Mouse (Mus musculus) naive thymus-derived CD4-positive, alpha-beta T cell, adult 5 months (primary cell): Measurements from ENCODE around the gene Enkd1. TPM values are rescaled to one million over a fixed set of nuclear protein-coding genes. Genes with fewer than 3 reads are reported as not detected.

ENCODE experiments used
- polyA plus RNA-seq: library from polyadenylated mRNA; unstranded; fragments of 100-300 nt; shearing (Covaris generic); gene quantifications from one replicate; pipeline ENCODE4 v1.2.1, GENCODE M21; 2017

The Enkd1 gene
- 1.1 TPM for polyA plus RNA-seq

DNA sequence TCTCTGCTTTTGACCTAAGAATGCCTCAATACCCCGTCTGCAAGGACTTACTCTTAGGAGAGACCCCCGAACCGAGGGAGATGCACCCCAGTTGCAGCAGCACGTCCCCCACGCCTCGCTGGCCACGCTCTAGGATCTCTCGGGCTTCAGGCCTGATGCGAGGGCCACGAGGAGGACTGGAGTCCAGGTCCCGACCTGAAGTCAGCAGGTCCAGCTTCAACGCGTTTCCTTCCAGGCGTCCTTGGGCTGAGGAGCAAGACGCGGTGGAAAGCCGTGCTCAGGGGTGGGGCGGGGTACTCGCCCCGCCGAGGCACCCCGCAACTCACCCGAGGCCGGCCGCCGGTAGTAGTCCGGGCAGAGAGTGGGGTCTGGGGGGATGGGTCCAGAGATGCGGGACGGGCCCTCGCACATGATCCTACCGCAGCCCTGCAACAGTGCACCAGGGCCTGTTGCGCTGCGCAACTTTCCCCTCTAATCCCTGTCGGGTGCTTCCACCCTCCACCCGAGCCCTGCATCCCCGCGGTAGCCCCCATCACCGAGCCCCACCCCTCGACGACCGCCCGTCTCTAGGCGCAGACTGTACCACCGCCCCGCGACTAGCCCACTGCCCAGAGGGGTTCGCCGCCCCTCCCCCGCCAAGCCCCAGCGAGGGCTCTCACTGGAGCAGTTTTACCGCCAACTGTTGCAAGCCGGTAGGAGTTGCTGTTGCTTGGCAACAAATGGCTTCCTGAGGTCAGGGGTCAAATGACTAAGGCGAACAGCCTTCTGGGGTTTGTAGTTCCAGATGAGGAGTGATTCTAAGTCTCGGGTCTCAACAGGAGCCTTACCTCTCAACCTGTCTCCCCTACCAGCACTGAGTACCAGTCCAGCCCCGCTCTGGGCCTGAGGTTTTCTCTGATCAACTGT, at the start of gene Enkd1, which contains the start of gene 4933405L10Rik:
Gene Enkd1 (minus strand): TSS at position 713 of the 906 bp plus-strand sequence.
Gene 4933405L10Rik (plus strand): TSS at position 158 of the 906 bp plus-strand sequence.

DNA sequence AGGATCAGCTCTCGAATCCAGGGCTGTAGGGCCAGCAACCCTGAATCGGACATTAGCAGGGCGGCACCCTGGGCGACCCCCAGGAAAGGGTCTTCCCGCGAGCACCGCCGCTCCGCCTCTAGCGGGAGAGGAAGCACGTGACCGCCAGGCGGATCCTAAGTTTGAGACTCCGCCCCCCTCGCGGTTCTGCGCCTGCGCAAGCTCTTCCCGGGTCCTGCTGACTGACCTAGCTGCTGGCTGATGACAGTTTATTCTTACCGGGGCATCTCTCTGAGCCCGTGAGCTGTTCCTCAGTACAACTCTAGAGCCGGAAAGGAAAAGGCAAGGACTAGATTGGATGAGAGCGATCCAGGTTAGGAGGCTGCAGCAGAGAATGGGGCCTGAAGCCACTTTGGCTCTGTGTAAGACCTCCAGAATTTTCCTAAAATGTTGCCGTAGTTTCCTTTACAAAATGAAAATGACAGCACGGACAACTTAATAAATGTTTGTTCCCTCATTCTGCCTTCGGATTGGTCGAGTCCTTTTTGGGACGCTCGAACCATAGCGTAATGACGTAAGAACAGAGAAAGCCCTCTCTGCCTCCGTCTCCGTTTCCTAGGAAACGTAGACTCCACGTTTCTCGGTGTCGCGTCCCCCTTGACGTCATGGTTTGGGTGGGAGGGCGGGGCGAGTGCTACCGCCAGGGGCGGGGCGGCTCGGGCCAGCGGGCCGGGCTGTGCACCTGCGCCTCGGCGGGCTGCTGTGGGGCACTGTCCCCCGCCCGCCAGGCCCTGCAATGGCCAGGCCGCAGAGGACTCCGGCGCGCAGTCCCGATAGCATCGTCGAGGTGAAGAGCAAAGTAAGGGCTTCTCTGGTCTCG, 6.8 kb downstream of the Enkd1 start, which contains the start of the genes Acd and Pard6a:
Gene Acd (minus strand): TSS at position 137 of the 859 bp plus-strand sequence.
Gene Pard6a (plus strand): TSS at position 183 of the 859 bp plus-strand sequence.

DNA sequence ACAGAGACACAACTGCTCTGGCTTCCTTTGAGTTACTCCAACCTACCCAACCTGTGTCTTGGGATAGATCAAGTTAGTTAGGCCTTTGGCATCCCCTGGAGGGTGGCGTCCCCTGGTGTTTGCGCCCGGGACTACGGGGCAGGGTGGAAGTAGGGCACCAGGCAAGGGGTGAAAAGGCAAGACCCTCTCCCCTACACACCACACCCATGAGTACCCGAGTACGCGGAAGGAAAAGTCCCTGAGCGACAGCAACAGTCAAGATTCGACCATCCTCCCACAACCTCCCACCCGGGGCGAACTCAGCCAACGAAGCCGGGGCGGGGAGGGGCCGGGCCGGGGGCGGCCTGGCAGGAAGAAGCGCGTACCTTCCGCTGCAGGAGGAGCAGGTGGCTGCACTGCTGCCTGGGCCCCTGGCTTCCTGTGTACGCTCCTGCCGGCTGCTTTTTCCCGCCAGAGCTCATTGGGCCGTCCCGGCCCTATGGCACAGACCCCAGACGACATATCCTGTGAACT, 22.2 kb downstream of the Enkd1 start, which contains the start of gene Carmil2:
Gene Carmil2 (plus strand): TSS at position 479 of the 513 bp plus-strand sequence.

Other genes starting within 250 kb of the Enkd1 start
- not detected for gene Tppp3, start 236.7 kb downstream of the Enkd1 start, polyA plus RNA-seq
- 4.9 TPM for gene Zdhhc1, start 211.3 kb downstream of the Enkd1 start, polyA plus RNA-seq
- 0.19 TPM for gene Hsd11b2, start 189.5 kb downstream of the Enkd1 start, polyA plus RNA-seq
- gene Atp6v0d1, start 142.2 kb downstream of the Enkd1 start, polyA plus RNA-seq, result 92.5 TPM
- 20.5 TPM for gene Ripor1, start 103.0 kb downstream of the Enkd1 start, polyA plus RNA-seq
- gene Ctcf, start 71.6 kb downstream of the Enkd1 start, polyA plus RNA-seq, result 194 TPM
- gene Agrp, start 70.8 kb downstream of the Enkd1 start, polyA plus RNA-seq, result not detected
- gene Carmil2, start 21.9 kb downstream of the Enkd1 start, polyA plus RNA-seq, result 129 TPM
- 78.6 TPM for gene Acd, start 7.1 kb downstream of the Enkd1 start, polyA plus RNA-seq
- 16.1 TPM for gene Pard6a, start 7.1 kb downstream of the Enkd1 start, polyA plus RNA-seq
- gene 4933405L10Rik, start 555 bp downstream of the Enkd1 start, polyA plus RNA-seq, result 0.42 TPM
- 9.0 TPM for gene Gfod2, start 50.5 kb upstream of the Enkd1 start, polyA plus RNA-seq
- 121 TPM for gene Ranbp10, start 119.1 kb upstream of the Enkd1 start, polyA plus RNA-seq
- not detected for gene Tsnaxip1, start 119.5 kb upstream of the Enkd1 start, polyA plus RNA-seq
- gene Cenpt, start 145.1 kb upstream of the Enkd1 start, polyA plus RNA-seq, result 26.4 TPM
- gene Thap11, start 146.9 kb upstream of the Enkd1 start, polyA plus RNA-seq, result 30.5 TPM
- 21.1 TPM for gene Nutf2, start 152.4 kb upstream of the Enkd1 start, polyA plus RNA-seq
- 101 TPM for gene Edc4, start 172.7 kb upstream of the Enkd1 start, polyA plus RNA-seq
- 1.8 TPM for gene Nrn1l, start 185.4 kb upstream of the Enkd1 start, polyA plus RNA-seq
- 17.7 TPM for gene Pskh1, start 192.2 kb upstream of the Enkd1 start, polyA plus RNA-seq
- 1.4 TPM for gene Ctrl, start 225.7 kb upstream of the Enkd1 start, polyA plus RNA-seq
- 159 TPM for gene Psmb10, start 230.2 kb upstream of the Enkd1 start, polyA plus RNA-seq
- not detected for gene Lcat, start 235.2 kb upstream of the Enkd1 start, polyA plus RNA-seq